Mouse (Mus musculus) limb, embryonic 14.5 days (tissue): Measurements from ENCODE around the gene Acp5. TPM values are rescaled to one million over a fixed set of nuclear protein-coding genes. Genes with fewer than 3 reads are reported as not detected.
A peak's percentile ranks its signal among the peaks of the same experiment; 100 is the strongest.

Experiments
- ATAC-seq: fragments of 200-750 bp; cut with Nextera tagmentation; 2 replicates; pipeline ENCODE4 v1.8.0; 2017; ENCODE audit warnings: low read depth, moderate number of reproducible peaks, moderate TSS enrichment; ENCODE audit not compliant: low FRiP score
- DNase-seq: peaks from one replicate; pipeline ENCODE4 v3.0.0-alpha.2; 2015; ENCODE audit warnings: low spot score
- H3K27ac ChIP-seq: fragments of 300-500 bp; sonication (generic); replicated peaks from 2 replicates; pipeline ENCODE4 v1.5.1; 2014; ENCODE audit warnings: low read depth, mild to moderate bottlenecking, low read length, moderate library complexity, mixed read lengths
- H3K27me3 ChIP-seq: fragments of 300-500 bp; sonication (generic); 2 replicates; pipeline ENCODE4 v1.6.1; 2014; ENCODE audit warnings: low read length, mixed read lengths; ENCODE audit not compliant: control insufficient read depth, insufficient read depth
- H3K36me3 ChIP-seq: fragments of 300-500 bp; sonication (generic); 2 replicates; pipeline ENCODE4 v1.6.1; 2014; ENCODE audit warnings: mild to moderate bottlenecking, low read length, moderate library complexity, mixed read lengths; ENCODE audit not compliant: control insufficient read depth, insufficient read depth
- H3K4me1 ChIP-seq: fragments of 300-500 bp; sonication (generic); 2 replicates; pipeline ENCODE4 v1.6.1; 2014; ENCODE audit warnings: antibody characterized with exemption, low read length, mixed read lengths; ENCODE audit not compliant: control insufficient read depth, insufficient read depth
- H3K4me2 ChIP-seq: fragments of 300-500 bp; sonication (generic); replicated peaks from 2 replicates; pipeline ENCODE4 v1.6.1; 2014; ENCODE audit warnings: low read depth, mild to moderate bottlenecking, low read length, moderate library complexity; ENCODE audit not compliant: severe bottlenecking
- H3K4me3 ChIP-seq: fragments of 300-500 bp; sonication (generic); replicated peaks from 2 replicates; pipeline ENCODE4 v1.5.1; 2014; ENCODE audit warnings: low read length
- H3K9ac ChIP-seq: fragments of 300-500 bp; sonication (generic); 2 replicates; pipeline ENCODE4 v1.6.1; 2014; ENCODE audit warnings: mild to moderate bottlenecking, low read depth, low read length, moderate library complexity; ENCODE audit not compliant: severe bottlenecking
- H3K9me3 ChIP-seq: fragments of 300-500 bp; sonication (generic); 2 replicates; pipeline ENCODE4 v1.6.1; 2016; ENCODE audit warnings: low read length; ENCODE audit not compliant: control insufficient read depth
- POLR2A ChIP-seq: fragments of 200-500 bp; IDR thresholded peaks from 2 replicates; pipeline ENCODE4 v1.8.0; 2012; ENCODE audit warnings: inconsistent platforms, mild to moderate bottlenecking, moderate library complexity, borderline replicate concordance; ENCODE audit not compliant: insufficient read depth, insufficient read length; ENCODE audit errors: extremely low read depth
- WGBS: fragments of 180-500 bp; shearing (Covaris S2); extraction: QIAGEN DNeasy Blood & Tissue Kit; methylation state at CpG from one replicate; pipeline ENCODE4 v1.1.7; 2014; 5-methylcytosine and 5-hydroxymethylcytosine counted together
- microRNA-seq: library from miRNA; unstranded; fragments of <30 nt; microRNA quantifications from one replicate; pipeline ENCODE4, GENCODE M21; 2016
- polyA plus RNA-seq, 2 experiments: library from polyadenylated mRNA; depleted of rRNA in 1 of 2; stranded (reverse) in 1 of 2; unstranded in 1 of 2; fragments of >200 nt; fragmentation: Nextera tagmentation in 1 of 2; extraction: Ambion mirVana in 1 of 2; gene quantifications; 2 replicates each; pipeline versions ENCODE4 v1.2.1 to v1.2.3; 2012 to 2014

The Acp5 gene
- polyA plus RNA-seq, 2 experiments, result 21.6 to 23.6 TPM

GRCm38 (mm10) chr9:22089281-22089680 is 46.2 kb downstream of the Acp5 start:
- Histone ChIP-seq H3K27me3 (no peaks in the 10 kb centered on the region), H3K4me1 (peaks cover 5% of the 10 kb centered on the region)
- WGBS, result 93% methylated on average over 7 of the region's 7 CpGs

GRCm38 (mm10) chr9:22087034-22087618 is 48.4 kb downstream of the Acp5 start:
- no peak overlapping the region for H3K4me2 ChIP-seq
- no peak for ATAC-seq
- H3K9ac ChIP-seq, result no peak overlapping the region
- H3K36me3 ChIP-seq, result no peaks in the 10 kb centered on the region
- no peak for DNase-seq
- H3K27me3 ChIP-seq, result no peaks in the 10 kb centered on the region
- peaks cover 5% of the 10 kb centered on the region for H3K4me1 ChIP-seq
- TF ChIP-seq POLR2A, result no peak
- WGBS, result 83% methylated on average over 2 of the region's 2 CpGs
- no peaks in the 10 kb centered on the region for H3K9me3 ChIP-seq
- H3K4me3 ChIP-seq, result no peak overlapping the region
- H3K27ac ChIP-seq, result no peak overlapping the region

More at GRCm38 (mm10) chr9:22089281-22089680, 46.2 kb downstream of the Acp5 start:
- no peak overlapping the region for H3K4me3 ChIP-seq
- DNase-seq (no peak), ATAC-seq (no peak)
- H3K9ac ChIP-seq, result no peak overlapping the region
- TF ChIP-seq POLR2A, result no peak
- no peaks in the 10 kb centered on the region for H3K9me3 ChIP-seq
- no peaks in the 10 kb centered on the region for H3K36me3 ChIP-seq
- H3K27ac ChIP-seq, result no peak overlapping the region
- no peak overlapping the region for H3K4me2 ChIP-seq

- Histone ChIP-seq H3K27ac (no peak overlapping the region), H3K9ac (peak overlapping the region; percentile 70), H3K4me2 (peak overlapping the region; percentile 74), H3K9me3 (no peaks in the 10 kb centered on the region), H3K27me3 (no peaks in the 10 kb centered on the region), H3K4me1 (peaks cover 5% of the 10 kb centered on the region), H3K36me3 (no peaks in the 10 kb centered on the region), H3K4me3 (peak overlapping the region; percentile 77)
- 72% methylated on average over 6 of the region's 6 CpGs for WGBS
- no peak for DNase-seq
- no peak for ATAC-seq
- no peak for TF ChIP-seq POLR2A
These were observed 49.5 kb downstream of the Acp5 start for GRCm38 (mm10) chr9:22086012-22086411.

- no peaks in the 10 kb centered on the region for H3K36me3 ChIP-seq
- H3K4me1 ChIP-seq, result peaks cover 5% of the 10 kb centered on the region
- WGBS, result under 1% methylated on average over 47 of the region's 48 CpGs
- peak; percentile 98 for DNase-seq
- peak within 1 kb of the TSS; percentile 77 for H3K4me3 ChIP-seq
- H3K9me3 ChIP-seq, result no peaks in the 10 kb centered on the region
- H3K27ac ChIP-seq, result peak within 1 kb of the TSS; percentile 71
- no peaks in the 10 kb centered on the region for H3K27me3 ChIP-seq
- peak; percentile 99 for ATAC-seq
- peak within 1 kb of the TSS; percentile 74 for H3K4me2 ChIP-seq
- peak within 1 kb of the TSS; percentile 70 for H3K9ac ChIP-seq
- TF ChIP-seq POLR2A, result peak; percentile 35; the same call in 1 of the 2 replicates
These were observed 50.3 kb downstream of the Acp5 start, which contains the start of gene Ecsit for GRCm38 (mm10) chr9:22085022-22085834. Ecsit (minus strand) TSS chr9:22085438.

GRCm38 (mm10) chr9:22084667-22085021 is 50.9 kb downstream of the Acp5 start:
- Histone ChIP-seq H3K9ac (peak overlapping the region; percentile 70), H3K36me3 (no peaks in the 10 kb centered on the region), H3K4me1 (peaks cover 5% of the 10 kb centered on the region), H3K4me3 (peak overlapping the region; percentile 77), H3K4me2 (peak overlapping the region; percentile 74), H3K9me3 (no peaks in the 10 kb centered on the region), H3K27ac (no peak overlapping the region), H3K27me3 (no peaks in the 10 kb centered on the region)
- no peak for TF ChIP-seq POLR2A
- ATAC-seq (no peak), DNase-seq (no peak)
- WGBS, result 32% methylated on average over 4 of the region's 4 CpGs

Small RNA genes lying within 50 kb of the gene (microRNA-seq; reads per million reads assigned to microRNA genes)
- gene Mir7084, result not detected

Other genes starting within 250 kb of the Acp5 start
- 30.1 and 30.7 TPM in 2 replicates for gene Rab3d, start 217.5 kb downstream of the Acp5 start, polyA plus RNA-seq (2012; rRNA removed)
- gene Rab3d, start 217.5 kb downstream of the Acp5 start, polyA plus RNA-seq (2014; fragmentation: Nextera tagmentation; extraction: Ambion mirVana), result 32.5 and 36.3 TPM in 2 replicates
- 9.6 and 10.8 TPM in 2 replicates for gene Ccdc159, start 208.2 kb downstream of the Acp5 start, polyA plus RNA-seq (2012; rRNA removed)
- 2.8 and 3.3 TPM in 2 replicates for gene Ccdc159, start 208.2 kb downstream of the Acp5 start, polyA plus RNA-seq (2014; fragmentation: Nextera tagmentation; extraction: Ambion mirVana)
- gene Tmem205, start 208.2 kb downstream of the Acp5 start, polyA plus RNA-seq (2012; rRNA removed), result 37.4 and 45.3 TPM in 2 replicates
- 49.5 and 51.5 TPM in 2 replicates for gene Tmem205, start 208.2 kb downstream of the Acp5 start, polyA plus RNA-seq (2014; fragmentation: Nextera tagmentation; extraction: Ambion mirVana)
- 31.7 and 44.2 TPM in 2 replicates for gene Plppr2, start 198.7 kb downstream of the Acp5 start, polyA plus RNA-seq (2012; rRNA removed)
- 8.7 and 11.2 TPM in 2 replicates for gene Plppr2, start 198.7 kb downstream of the Acp5 start, polyA plus RNA-seq (2014; fragmentation: Nextera tagmentation; extraction: Ambion mirVana)
- gene Swsap1, start 180.0 kb downstream of the Acp5 start, polyA plus RNA-seq (2012; rRNA removed), result 6.5 and 7.0 TPM in 2 replicates
- 12.8 TPM in 2 replicates for gene Swsap1, start 180.0 kb downstream of the Acp5 start, polyA plus RNA-seq (2014; fragmentation: Nextera tagmentation; extraction: Ambion mirVana)
- 6.7 and 8.0 TPM in 2 replicates for gene Epor, start 172.2 kb downstream of the Acp5 start, polyA plus RNA-seq (2012; rRNA removed)
- gene Epor, start 172.2 kb downstream of the Acp5 start, polyA plus RNA-seq (2014; fragmentation: Nextera tagmentation; extraction: Ambion mirVana), result 4.1 and 5.9 TPM in 2 replicates
- 2.9 and 3.2 TPM in 2 replicates for gene Rgl3, start 146.3 kb downstream of the Acp5 start, polyA plus RNA-seq (2012; rRNA removed)
- gene Rgl3, start 146.3 kb downstream of the Acp5 start, polyA plus RNA-seq (2014; fragmentation: Nextera tagmentation; extraction: Ambion mirVana), result 1.1 and 1.5 TPM in 2 replicates
- 1.2 and 1.3 TPM in 2 replicates for gene Ccdc151, start 133.1 kb downstream of the Acp5 start, polyA plus RNA-seq (2012; rRNA removed)
- gene Ccdc151, start 133.1 kb downstream of the Acp5 start, polyA plus RNA-seq (2014; fragmentation: Nextera tagmentation; extraction: Ambion mirVana), result 0.37 and 1.2 TPM in 2 replicates
- gene Prkcsh, start 132.9 kb downstream of the Acp5 start, polyA plus RNA-seq (2012; rRNA removed), result 156 and 188 TPM in 2 replicates
- 89.0 and 103 TPM in 2 replicates for gene Prkcsh, start 132.9 kb downstream of the Acp5 start, polyA plus RNA-seq (2014; fragmentation: Nextera tagmentation; extraction: Ambion mirVana)
- gene Elavl3, start 83.7 kb downstream of the Acp5 start, polyA plus RNA-seq (2012; rRNA removed), result 0.56 and 0.67 TPM in 2 replicates
- gene Elavl3, start 83.7 kb downstream of the Acp5 start, polyA plus RNA-seq (2014; fragmentation: Nextera tagmentation; extraction: Ambion mirVana), result not detected in 2 replicates
- 0.28 TPM in 1 of 2 replicates, not detected in the other for gene Gm49318, start 64.5 kb downstream of the Acp5 start, polyA plus RNA-seq (2012; rRNA removed)
- gene Gm49318, start 64.5 kb downstream of the Acp5 start, polyA plus RNA-seq (2014; fragmentation: Nextera tagmentation; extraction: Ambion mirVana), result not detected in 2 replicates
- 31.2 and 33.7 TPM in 2 replicates for gene Zfp653, start 64.3 kb downstream of the Acp5 start, polyA plus RNA-seq (2012; rRNA removed)
- gene Zfp653, start 64.3 kb downstream of the Acp5 start, polyA plus RNA-seq (2014; fragmentation: Nextera tagmentation; extraction: Ambion mirVana), result 8.1 and 8.7 TPM in 2 replicates
- gene Ecsit, start 50.3 kb downstream of the Acp5 start, polyA plus RNA-seq (2012; rRNA removed), result 36.3 and 37.5 TPM in 2 replicates
- gene Ecsit, start 50.3 kb downstream of the Acp5 start, polyA plus RNA-seq (2014; fragmentation: Nextera tagmentation; extraction: Ambion mirVana), result 30.6 and 32.9 TPM in 2 replicates
- gene Cnn1, start 36.5 kb downstream of the Acp5 start, polyA plus RNA-seq (2012; rRNA removed), result 2.3 and 3.0 TPM in 2 replicates
- gene Cnn1, start 36.5 kb downstream of the Acp5 start, polyA plus RNA-seq (2014; fragmentation: Nextera tagmentation; extraction: Ambion mirVana), result 3.1 and 4.4 TPM in 2 replicates
- gene Elof1, start 18.5 kb downstream of the Acp5 start, polyA plus RNA-seq (2012; rRNA removed), result 145 and 168 TPM in 2 replicates
- 199 and 206 TPM in 2 replicates for gene Elof1, start 18.5 kb downstream of the Acp5 start, polyA plus RNA-seq (2014; fragmentation: Nextera tagmentation; extraction: Ambion mirVana)
- 54.5 and 62.4 TPM in 2 replicates for gene Pigyl, start 21.1 kb upstream of the Acp5 start, polyA plus RNA-seq (2012; rRNA removed)
- gene Pigyl, start 21.1 kb upstream of the Acp5 start, polyA plus RNA-seq (2014; fragmentation: Nextera tagmentation; extraction: Ambion mirVana), result 80.9 and 82.4 TPM in 2 replicates
- gene Zfp872, start 52.4 kb upstream of the Acp5 start, polyA plus RNA-seq (2012; rRNA removed), result 0.12 and 0.14 TPM in 2 replicates
- 0.33 and 0.51 TPM in 2 replicates for gene Zfp872, start 52.4 kb upstream of the Acp5 start, polyA plus RNA-seq (2014; fragmentation: Nextera tagmentation; extraction: Ambion mirVana)
- gene Zfp809, start 90.0 kb upstream of the Acp5 start, polyA plus RNA-seq (2012; rRNA removed), result 11.2 and 13.6 TPM in 2 replicates
- 19.6 and 19.7 TPM in 2 replicates for gene Zfp809, start 90.0 kb upstream of the Acp5 start, polyA plus RNA-seq (2014; fragmentation: Nextera tagmentation; extraction: Ambion mirVana)
- 1.9 and 2.6 TPM in 2 replicates for gene Zfp599, start 124.2 kb upstream of the Acp5 start, polyA plus RNA-seq (2012; rRNA removed)
- 6.4 and 7.3 TPM in 2 replicates for gene Zfp599, start 124.2 kb upstream of the Acp5 start, polyA plus RNA-seq (2014; fragmentation: Nextera tagmentation; extraction: Ambion mirVana)
- 18.9 and 21.2 TPM in 2 replicates for gene Zfp810, start 171.9 kb upstream of the Acp5 start, polyA plus RNA-seq (2012; rRNA removed)
- gene Zfp810, start 171.9 kb upstream of the Acp5 start, polyA plus RNA-seq (2014; fragmentation: Nextera tagmentation; extraction: Ambion mirVana), result 19.3 and 25.7 TPM in 2 replicates